Mouse (Mus musculus) 3T3-L1 (cell line): ENCODE results near the gene Spats2.
"Not testable (repeated sequence)": the region's sequence is repeated elsewhere in the genome, so short reads cannot be mapped to it uniquely, and the experiment has no call there.

ENCODE experiments used
- DNase-seq: peaks from one replicate; pipeline ENCODE4 v3.0.0-alpha.2; 2015; ENCODE audit warnings: low read depth, low spot score

The Spats2 gene

GRCm38 (mm10) chr15:99138389-99138788 is 12.7 kb downstream of the Spats2 start:
- DNase-seq, result no peak

- peak; percentile 78 for DNase-seq
Observed at GRCm38 (mm10) chr15:99139669-99140068, 14.0 kb downstream of the Spats2 start.

- no peak for DNase-seq
Observed at GRCm38 (mm10) chr15:99150516-99150915, 24.8 kb downstream of the Spats2 start.

- DNase-seq, result no peak
Observed at GRCm38 (mm10) chr15:99151324-99151723, 25.6 kb downstream of the Spats2 start.

GRCm38 (mm10) chr15:99153466-99153865 is 27.8 kb downstream of the Spats2 start:
- no peak for DNase-seq

DNA sequence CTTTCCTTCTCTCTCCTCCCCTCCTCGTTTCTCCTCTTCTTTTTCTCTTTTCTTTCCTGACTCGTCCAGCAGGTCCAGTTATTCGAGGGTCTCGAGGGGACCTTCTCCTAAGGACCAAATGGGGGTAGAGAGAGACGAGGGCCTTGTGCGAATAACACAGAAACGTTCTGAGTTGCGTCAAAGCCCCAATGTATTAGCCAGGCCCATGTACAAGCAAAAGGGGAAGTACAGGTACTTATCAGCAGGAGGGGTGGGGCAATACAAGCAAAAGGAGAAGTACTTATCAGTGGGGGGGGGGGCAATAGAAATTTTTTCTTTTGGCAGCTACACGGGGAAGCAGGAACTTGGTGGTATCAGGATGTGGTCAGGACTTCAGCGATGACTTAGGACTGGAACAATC is 28.8 kb downstream of the Spats2 start:
- DNase-seq, result not testable (repeated sequence)

DNA sequence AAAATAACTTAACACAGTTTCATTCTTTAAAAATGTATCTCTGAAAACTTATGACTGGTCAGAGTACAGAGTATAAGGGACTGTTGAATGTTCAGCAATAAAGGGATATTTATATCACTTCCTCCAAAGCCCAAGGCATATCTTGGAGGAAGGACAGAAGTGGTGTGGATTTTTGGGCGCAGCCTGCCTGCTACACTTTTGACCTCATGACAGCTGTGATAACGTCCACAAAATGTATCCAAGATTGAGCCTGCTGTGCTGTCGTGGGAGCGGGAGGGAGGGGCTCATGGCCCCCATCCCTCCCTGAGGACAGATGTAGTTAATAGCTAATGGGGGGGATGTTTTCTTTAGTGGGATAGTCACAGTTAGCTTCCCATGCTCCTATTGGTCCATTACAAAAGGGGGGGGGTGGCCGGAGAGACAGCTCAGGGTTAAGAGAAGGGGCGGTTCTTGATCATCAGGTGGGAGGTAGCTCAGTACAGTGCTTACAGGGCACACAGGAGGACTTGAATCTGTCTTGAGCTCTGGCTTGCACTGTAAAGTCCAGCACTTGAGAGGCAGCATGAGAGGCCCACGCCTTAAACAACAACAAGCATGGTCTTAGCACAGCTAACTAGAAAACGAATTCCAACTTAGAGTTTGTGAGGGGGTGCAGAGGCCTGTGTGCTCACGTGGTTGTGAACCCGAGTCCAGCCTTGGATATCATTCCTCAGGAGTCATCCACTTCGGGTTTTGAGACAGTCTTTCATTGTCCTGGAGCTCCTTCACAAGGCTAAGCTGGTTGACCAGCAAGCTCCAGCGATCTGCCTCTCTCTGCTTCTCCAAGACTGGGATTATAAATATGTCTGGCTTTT is 38.0 kb downstream of the Spats2 start:
- DNase-seq, result no peak

DNA sequence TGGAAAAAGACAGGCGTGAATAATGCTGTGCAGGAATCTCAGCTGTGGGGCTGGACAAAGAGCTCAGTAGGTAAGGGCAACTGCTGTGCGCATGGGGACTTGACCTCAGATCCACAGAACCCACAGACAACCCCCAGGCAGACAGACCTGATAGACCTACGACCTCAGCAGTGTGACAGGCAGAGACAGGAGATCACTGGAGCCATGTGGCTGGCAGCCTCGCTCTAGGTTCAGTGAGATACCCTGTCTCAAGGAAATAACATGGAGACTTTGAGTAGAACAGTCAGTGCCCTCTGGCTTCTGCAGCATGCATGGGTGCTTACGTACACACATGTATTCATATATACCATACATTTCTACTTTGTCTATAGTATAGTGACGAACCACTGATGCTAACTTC is 46.4 kb downstream of the Spats2 start:
- no peak for DNase-seq

GRCm38 (mm10) chr15:99179639-99180038 is 53.9 kb downstream of the Spats2 start:
- DNase-seq, result peak; percentile 30

- DNase-seq, result no peak
Observed at GRCm38 (mm10) chr15:99184217-99184914, 58.6 kb downstream of the Spats2 start.

- no peak for DNase-seq
Observed at GRCm38 (mm10) chr15:99194358-99194757, 68.6 kb downstream of the Spats2 start.

DNA sequence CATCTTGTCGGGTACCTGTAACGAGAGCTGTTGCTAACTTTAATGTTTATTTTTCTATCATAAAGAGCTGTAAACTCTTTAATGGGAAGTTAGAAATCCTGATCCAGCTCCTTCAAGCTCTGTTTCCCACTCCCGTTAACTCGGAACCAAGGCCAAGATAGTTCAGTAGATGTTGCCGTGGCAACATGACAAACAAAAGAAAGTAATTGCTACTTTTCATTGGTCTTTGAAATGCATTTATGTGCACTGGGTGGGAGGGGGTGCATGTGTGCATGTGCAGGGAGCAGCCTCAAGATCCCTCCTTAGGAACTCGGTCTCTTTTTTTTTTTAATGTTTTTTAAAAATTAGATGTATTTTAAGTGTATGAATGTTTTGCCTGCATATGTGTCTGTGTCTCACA is 69.3 kb downstream of the Spats2 start:
- no peak for DNase-seq

DNA sequence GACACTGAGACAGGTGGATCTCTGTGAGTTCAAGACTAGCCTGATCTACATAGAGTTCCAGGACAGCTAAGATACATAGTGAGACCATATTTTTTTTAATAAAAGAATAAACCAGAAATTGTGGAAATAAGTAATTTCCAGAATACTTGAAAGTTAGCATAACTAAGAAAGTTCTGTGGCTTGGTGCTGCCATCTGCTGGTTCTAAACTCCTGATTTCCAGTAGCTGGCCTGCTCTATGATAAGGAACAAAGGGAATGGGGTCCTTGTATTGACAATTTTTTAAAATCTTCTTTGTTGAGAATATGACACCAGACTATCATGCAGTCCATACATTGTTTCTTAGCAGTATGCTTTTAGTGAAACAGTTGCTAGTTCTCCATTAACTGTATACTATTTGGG is 73.0 kb downstream of the Spats2 start:
- peak; percentile 69 for DNase-seq

DNA sequence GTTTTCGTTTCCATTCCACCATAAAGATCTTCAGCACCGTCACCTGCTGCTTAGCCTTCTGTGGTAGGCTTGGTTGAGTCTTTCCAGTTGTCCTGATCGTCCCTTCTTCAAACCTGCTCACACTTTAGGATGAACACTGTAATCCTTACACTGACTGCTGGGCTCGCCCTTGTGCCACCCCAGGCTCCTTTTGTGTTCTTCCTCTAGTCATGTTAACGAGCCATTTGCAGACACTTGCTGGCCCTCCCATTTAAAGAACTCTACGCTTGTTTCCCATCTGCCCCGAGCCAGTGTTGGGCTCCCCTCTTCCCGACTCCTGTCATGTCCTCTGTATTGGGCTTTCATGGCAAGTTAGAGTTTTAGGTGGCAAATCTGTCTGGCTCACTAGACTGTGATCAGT is 80.2 kb downstream of the Spats2 start:
- DNase-seq, result no peak

DNA sequence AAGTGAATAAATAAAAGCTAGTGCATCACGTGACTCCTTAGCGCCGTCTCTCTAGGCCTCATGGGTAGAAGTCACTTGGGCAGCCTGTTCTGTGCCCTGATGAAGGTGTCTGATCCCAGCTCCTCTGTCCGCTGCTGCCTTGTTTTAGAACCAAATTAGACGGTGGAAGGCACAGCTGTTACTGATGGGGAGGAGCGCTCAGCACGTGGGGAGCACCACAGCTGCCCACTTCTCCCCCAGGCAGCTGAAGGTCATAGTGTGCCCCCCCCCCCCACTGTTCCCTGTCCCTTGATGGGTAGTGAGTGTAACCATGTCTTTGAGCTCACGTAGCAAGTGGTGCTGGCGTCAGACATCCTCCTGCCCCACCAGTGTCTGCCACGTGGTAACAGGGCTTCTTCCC is 87.5 kb downstream of the Spats2 start:
- no peak for DNase-seq

DNA sequence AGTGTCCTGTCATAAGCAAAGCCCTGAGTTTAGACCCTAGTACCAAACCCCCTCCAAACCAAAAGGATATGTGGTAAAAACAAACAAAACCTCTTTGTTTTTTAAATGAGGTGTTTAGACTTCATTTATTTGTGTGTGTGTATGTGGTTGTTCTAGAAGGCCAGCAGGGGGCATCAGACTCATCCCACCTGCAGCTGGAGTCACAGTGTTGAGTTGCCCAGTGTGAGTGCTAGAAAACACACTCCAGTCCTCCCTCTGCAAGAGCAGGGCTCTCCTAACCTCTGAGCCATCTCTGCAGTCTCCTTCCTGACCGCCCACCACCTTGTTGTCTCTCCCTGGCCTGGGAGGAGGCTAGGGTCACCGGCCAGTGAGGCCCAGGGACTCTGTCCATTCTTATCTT is 89.2 kb downstream of the Spats2 start:
- DNase-seq, result peak; percentile 23

DNA sequence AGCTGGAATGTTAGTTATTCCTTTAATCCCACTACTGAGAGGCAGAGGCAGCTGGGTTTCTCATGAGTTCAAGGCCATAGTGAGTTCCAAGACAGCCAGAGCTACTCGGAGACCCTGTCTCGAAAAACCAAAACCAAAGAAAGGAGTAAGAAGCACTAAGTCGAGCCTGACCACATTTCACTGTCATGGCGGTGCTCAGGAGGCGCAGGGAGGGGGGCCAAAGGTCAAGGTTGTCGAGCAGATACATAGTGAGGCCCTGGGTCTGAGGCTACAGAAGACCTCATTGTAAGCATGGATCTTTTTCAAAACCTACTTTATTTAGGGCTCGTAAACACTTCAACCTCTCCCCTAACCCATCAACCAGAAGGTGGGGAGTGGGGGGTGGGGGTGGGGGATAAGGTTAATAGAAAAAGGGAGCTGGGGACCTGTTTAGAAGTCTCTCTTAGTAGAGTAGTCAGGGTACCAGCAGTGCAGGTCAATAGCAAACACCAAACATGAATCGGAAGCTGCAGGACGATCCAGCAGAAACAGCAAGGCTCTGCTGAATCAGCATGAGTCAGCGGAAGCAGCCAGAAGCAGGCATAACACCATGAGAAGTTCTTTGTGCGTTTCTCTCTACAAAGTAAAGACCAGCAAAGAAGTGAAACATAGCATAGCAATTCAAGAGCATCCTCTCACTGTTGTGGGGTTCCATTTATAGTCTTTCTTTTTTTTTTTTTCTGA is 90.2 kb downstream of the Spats2 start:
- peak; percentile 28 for DNase-seq

- DNase-seq, result no peak
Observed at GRCm38 (mm10) chr15:99217630-99218029, 91.9 kb downstream of the Spats2 start.

GRCm38 (mm10) chr15:99221315-99221952 is 95.7 kb downstream of the Spats2 start:
- DNase-seq, result no peak

DNA sequence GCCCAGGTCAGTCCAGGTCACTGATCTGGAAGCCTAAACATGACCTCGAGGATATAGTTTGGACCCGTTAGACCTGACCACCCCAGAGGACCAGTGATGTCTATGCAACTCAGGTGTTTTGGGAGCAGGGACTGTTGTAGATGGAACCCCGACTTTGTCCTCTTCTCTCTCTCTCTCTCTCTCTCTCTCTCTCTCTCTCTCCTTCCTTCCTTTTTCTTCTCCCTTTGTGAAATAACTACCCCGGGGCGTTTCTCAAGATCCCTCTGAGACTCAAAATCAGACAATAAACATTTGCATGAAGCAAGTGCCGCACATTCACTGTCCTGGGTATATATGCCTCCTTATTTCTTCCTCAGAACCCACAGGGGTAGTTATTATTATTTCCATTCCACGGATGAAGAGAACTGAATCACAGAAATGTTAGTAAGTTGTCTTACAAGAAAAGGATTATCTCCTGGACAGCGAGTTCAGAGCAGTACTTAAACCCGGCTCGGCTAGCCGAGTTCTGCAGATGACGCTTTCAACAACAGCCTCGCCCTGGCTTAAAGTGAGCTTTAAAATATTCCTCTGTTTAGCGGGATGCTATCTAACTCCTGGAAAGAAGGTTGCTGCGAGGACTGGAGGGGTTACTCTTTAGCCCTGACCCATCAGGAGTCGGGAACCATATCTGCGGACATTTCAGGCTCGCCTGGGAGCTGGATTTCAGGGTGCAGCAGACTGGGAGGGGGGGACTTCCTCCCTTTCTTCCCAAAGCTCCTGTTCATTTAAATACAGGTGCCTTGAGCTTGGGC is 97.3 kb downstream of the Spats2 start:
- no peak for DNase-seq

DNA sequence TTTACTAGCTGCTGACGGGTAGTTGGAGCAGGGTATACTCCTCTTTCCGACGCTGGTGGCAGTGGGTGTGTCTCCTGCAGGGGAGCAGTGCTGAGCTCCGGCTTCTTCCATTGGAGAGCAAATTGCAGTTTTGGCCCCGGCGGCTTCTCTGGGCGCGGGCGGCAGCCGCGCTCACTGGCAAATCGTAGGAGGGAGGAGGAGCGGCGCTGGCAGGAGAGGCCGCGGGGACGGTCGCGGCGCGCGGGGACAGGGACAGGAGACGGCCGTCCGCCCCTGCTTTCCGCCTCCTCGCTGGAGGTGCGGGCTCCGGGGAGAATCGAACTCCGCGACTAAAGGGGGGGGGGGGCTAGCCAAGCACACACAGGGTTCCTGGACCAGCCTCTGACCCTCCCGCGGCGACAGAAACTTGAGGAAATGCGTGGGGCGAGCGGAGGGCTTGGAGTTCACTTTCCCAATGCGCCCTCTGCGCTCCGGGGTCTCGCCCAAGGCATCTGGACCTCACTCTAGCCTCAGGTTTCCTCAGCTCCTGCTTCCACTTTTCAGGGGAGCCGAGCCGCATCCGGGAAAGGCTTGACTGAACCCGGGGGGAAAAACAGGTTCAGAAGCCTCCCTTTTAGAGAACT is 98.0 kb downstream of the Spats2 start:
- no peak for DNase-seq
